Mouse (Mus musculus): ENCODE data around the gene Gm49395. TPM values are rescaled to one million over a fixed set of nuclear protein-coding genes. Genes with fewer than 3 reads are reported as not detected.

The Gm49395 gene
- total and polyA plus RNA-seq, 2 experiments from 2014 or later = 3.4 TPM; not detected in 1

DNA sequence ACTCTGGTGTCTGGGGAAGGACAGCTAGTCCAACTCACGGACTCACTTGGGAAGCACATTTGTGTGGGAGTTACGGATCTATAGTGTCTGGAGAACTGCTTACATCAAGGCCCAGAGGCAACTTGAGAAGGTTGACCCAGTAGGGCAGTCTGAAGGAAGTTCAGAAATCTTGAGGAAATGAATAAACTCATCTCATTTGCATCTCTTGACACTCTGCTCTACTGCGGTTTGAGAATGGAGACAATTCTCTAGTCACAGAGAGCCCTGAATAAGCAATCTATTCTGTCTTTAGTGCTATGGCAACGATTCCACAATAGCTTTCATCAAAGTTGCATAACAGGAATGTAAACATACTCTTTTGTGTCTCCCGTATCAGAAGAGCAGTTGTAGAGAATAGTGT, 4.8 kb downstream of the Gm49395 start:
- Histone ChIP-seq H3K27me3 (ENCODE audit: insufficient read depth, low read length) (peaks cover 13% of the 10 kb centered on the region), H3K36me3 (ENCODE audit: insufficient read depth, low read length) (no peaks in the 10 kb centered on the region), H3K27ac (ENCODE audit: low read depth, low read length) (no peak overlapping the region), H3K4me1 (ENCODE audit: insufficient read depth, low read length) (no peaks in the 10 kb centered on the region), H3K9me3 (ENCODE audit: low read length) (no peaks in the 10 kb centered on the region), H3K4me3 (ENCODE audit: low read depth, low read length) (no peak overlapping the region), H3K9ac (replicated peaks; ENCODE audit: low read length, poor library complexity, severe bottlenecking) (no peak overlapping the region), H3K4me2 (ENCODE audit: low read depth, low read length, poor library complexity, severe bottlenecking) (no peak overlapping the region)
- ATAC-seq (ENCODE audit: low FRiP score) (no peak), DNase-seq (ENCODE audit: low spot score) (no peak)
- TF ChIP-seq CTCF (IDR thresholded peaks at IDR 0.05) = no peak
- 50% methylated on average over 5 of the region's 5 CpGs for WGBS

DNA sequence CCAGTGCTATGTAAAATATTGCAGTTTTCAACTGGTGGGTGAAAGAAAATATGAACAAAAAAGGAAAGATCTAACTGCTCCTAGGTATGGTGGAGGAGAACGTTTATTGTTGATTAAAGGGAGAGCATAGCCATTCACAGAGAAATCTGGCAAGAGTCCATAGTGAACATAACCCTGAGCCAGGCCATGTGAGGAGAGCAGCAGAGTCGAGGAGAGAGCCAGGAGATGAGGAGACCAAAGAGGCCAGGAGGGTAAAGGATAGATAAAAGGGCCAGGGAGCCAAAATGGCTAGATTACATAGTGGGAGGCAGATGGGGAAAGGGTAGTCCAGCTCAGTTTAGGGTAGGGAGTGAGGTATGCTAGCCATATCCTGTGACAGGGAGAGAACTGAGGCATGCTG, 5.5 kb downstream of the Gm49395 start:
- ATAC-seq (ENCODE audit: low FRiP score) = no peak
- Histone ChIP-seq H3K4me1 (ENCODE audit: insufficient read depth, low read length) (no peaks in the 10 kb centered on the region), H3K27me3 (ENCODE audit: insufficient read depth, low read length) (peaks cover 9% of the 10 kb centered on the region), H3K4me3 (ENCODE audit: low read depth, low read length) (no peak overlapping the region), H3K9me3 (ENCODE audit: low read length) (no peaks in the 10 kb centered on the region), H3K36me3 (ENCODE audit: insufficient read depth, low read length) (no peaks in the 10 kb centered on the region), H3K27ac (ENCODE audit: low read depth, low read length) (no peak overlapping the region), H3K9ac (replicated peaks; ENCODE audit: low read length, poor library complexity, severe bottlenecking) (no peak overlapping the region), H3K4me2 (ENCODE audit: low read depth, low read length, poor library complexity, severe bottlenecking) (no peak overlapping the region)
- 48% methylated on average over 2 of the region's 2 CpGs for WGBS
- DNase-seq (ENCODE audit: low spot score) = no peak
- no peak for TF ChIP-seq CTCF (IDR thresholded peaks at IDR 0.05)

DNA sequence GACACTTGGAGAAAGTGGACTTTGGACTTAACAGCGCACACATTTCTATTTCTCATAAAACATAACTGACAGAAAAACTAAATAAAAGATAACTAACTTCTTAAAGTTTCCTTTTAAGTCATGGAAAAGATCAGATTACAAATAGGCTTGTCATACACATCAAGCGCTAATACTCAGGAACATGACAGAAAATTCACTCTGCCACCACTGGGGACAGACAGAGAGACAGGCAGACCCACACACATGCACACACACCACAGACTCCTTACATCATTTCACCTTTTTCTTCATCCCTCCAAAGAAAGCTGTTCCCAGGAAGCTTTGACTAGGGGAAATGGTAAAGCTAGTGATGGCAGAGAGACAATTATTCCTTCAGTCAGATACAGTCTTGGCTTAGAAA, 6.3 kb downstream of the Gm49395 start:
- ATAC-seq (ENCODE audit: low FRiP score) (no peak), DNase-seq (ENCODE audit: low spot score) (no peak)
- no peaks in the 10 kb centered on the region for H3K36me3 ChIP-seq (ENCODE audit: insufficient read depth, low read length)
- H3K27ac ChIP-seq (ENCODE audit: low read depth, low read length) = no peak overlapping the region
- no peak overlapping the region for H3K4me3 ChIP-seq (ENCODE audit: low read depth, low read length)
- no peak for TF ChIP-seq CTCF (IDR thresholded peaks at IDR 0.05)
- H3K27me3 ChIP-seq (ENCODE audit: insufficient read depth, low read length) = peaks cover under 1% of the 10 kb centered on the region; the same call in 1 of the 2 replicates
- WGBS = 99% methylated on average over 2 of the region's 2 CpGs
- no peaks in the 10 kb centered on the region for H3K4me1 ChIP-seq (ENCODE audit: insufficient read depth, low read length)
- H3K9ac ChIP-seq (replicated peaks; ENCODE audit: low read length, poor library complexity, severe bottlenecking) = no peak overlapping the region
- no peak overlapping the region for H3K4me2 ChIP-seq (ENCODE audit: low read depth, low read length, poor library complexity, severe bottlenecking)
- no peaks in the 10 kb centered on the region for H3K9me3 ChIP-seq (ENCODE audit: low read length)

DNA sequence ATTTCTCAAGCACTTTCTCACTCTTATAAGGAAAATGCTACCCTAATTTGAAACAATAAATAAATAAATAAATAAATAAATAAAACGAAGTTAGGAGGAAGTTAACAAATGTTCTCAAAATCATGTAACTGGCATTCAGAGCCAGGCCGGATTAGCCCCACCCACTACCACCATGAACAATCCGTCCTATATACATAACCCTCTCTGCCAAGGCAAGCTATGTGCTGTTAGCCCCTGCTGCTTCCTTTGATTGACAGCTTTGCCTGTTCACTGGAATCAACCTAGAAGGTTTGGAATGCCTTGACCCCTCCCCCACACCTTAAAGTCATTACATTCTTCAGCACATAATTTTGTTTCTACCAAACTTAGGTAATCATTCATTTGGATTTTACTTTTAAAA, 10.2 kb downstream of the Gm49395 start:
- Histone ChIP-seq H3K27me3 (ENCODE audit: insufficient read depth, low read length) (no peaks in the 10 kb centered on the region), H3K36me3 (ENCODE audit: insufficient read depth, low read length) (no peaks in the 10 kb centered on the region), H3K4me1 (ENCODE audit: insufficient read depth, low read length) (peaks cover 4% of the 10 kb centered on the region; the same call in 1 of the 2 replicates), H3K27ac (ENCODE audit: low read depth, low read length) (no peak overlapping the region), H3K4me3 (ENCODE audit: low read depth, low read length) (no peak overlapping the region), H3K9me3 (ENCODE audit: low read length) (no peaks in the 10 kb centered on the region), H3K9ac (replicated peaks; ENCODE audit: low read length, poor library complexity, severe bottlenecking) (no peak overlapping the region), H3K4me2 (ENCODE audit: low read depth, low read length, poor library complexity, severe bottlenecking) (no peak overlapping the region)
- ATAC-seq (ENCODE audit: low FRiP score) = no peak
- 71% methylated on average over 3 of the region's 3 CpGs for WGBS
- no peak for TF ChIP-seq CTCF (IDR thresholded peaks at IDR 0.05)
- no peak for DNase-seq (ENCODE audit: low spot score)

DNA sequence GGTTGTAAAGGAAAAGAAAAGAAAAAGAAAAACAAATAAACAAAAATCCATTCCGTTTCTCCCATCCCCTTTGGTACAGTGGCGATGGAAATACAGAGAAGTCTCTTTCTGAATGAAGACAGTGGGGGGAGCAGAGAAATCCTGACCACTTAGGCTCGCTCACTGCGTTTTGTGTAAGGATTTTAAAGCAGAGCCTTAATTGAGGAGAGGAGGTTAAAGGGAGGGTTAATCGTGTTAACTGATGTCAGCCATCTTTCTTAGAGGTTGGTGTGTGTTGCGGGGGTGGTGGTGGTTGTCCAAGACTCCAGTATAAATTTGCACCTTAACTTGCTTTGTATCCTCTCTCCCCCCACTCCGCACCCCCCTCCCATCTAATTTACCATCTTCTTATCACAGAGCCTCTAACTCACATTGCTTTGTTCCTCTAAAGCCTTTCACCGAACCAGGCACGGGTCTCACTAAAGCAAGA, 10.7 kb downstream of the Gm49395 start:
- no peaks in the 10 kb centered on the region for H3K36me3 ChIP-seq (ENCODE audit: insufficient read depth, low read length)
- no peak for TF ChIP-seq CTCF (IDR thresholded peaks at IDR 0.05)
- H3K27me3 ChIP-seq (ENCODE audit: insufficient read depth, low read length) = no peaks in the 10 kb centered on the region
- H3K4me3 ChIP-seq (ENCODE audit: low read depth, low read length) = peak overlapping the region; percentile 48
- peaks cover 4% of the 10 kb centered on the region; the same call in 1 of the 2 replicates for H3K4me1 ChIP-seq (ENCODE audit: insufficient read depth, low read length)
- ATAC-seq (ENCODE audit: low FRiP score) = no peak
- H3K9me3 ChIP-seq (ENCODE audit: low read length) = no peaks in the 10 kb centered on the region
- H3K9ac ChIP-seq (replicated peaks; ENCODE audit: low read length, poor library complexity, severe bottlenecking) = no peak overlapping the region
- H3K27ac ChIP-seq (ENCODE audit: low read depth, low read length) = no peak overlapping the region
- DNase-seq (ENCODE audit: low spot score) = no peak
- 52% methylated on average over 9 of the region's 9 CpGs for WGBS
- H3K4me2 ChIP-seq (ENCODE audit: low read depth, low read length, poor library complexity, severe bottlenecking) = peak overlapping the region; percentile 89

DNA sequence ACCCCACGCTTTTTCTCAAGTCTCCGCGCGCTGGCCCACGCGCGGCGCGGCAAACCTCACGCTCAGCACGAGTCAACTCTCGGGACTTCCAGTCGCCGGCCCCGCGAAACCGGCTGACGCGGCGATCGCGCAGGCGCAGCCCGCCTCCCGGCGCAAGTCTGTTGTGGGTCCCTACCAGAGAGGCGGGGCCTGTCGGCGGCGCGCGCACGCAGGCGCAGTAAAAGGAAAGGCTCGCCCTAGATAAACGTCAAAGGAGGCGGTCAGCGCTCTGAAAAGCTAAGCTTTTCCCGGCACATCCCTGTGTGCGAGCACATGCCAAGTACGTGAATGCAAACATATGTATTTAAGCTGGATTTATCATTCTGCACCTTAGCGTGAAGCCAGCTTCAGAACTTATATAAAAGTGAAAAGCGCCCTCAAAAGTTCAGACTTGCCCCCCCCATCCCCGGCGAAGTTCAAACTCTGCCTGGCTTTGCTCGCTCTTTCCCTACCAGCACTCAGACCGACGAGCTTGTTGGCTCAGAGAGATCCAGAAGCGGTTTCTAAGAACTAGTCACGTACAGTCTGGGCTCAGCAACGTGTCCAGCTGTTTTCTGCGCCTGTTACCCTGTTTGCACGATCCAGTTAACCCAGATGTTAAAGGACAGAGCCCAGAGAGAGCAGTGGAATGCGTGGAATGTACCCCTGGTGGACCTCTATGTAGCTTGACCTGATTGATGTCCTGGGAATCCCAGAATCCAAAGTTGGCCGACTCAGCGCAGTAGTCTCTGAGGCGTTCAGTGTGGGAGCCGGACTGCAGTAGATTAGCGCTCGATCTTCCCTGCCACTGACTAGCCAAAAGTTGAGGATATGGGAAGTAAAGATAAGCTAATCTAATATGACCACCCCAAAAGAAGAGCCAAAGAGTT, 11.4 kb downstream of the Gm49395 start, which contains the start of gene Pelo:
TSS of gene Pelo (minus strand) at position 118 of the 908 bp plus-strand sequence.
- no peak for TF ChIP-seq CTCF (IDR thresholded peaks at IDR 0.05)
- Histone ChIP-seq H3K4me3 (ENCODE audit: low read depth, low read length) (peak within 1 kb of the TSS; percentile 48), H3K9ac (replicated peaks; ENCODE audit: low read length, poor library complexity, severe bottlenecking) (peak within 1 kb of the TSS; percentile 70), H3K27me3 (ENCODE audit: insufficient read depth, low read length) (no peaks in the 10 kb centered on the region), H3K36me3 (ENCODE audit: insufficient read depth, low read length) (no peaks in the 10 kb centered on the region), H3K9me3 (ENCODE audit: low read length) (no peaks in the 10 kb centered on the region), H3K4me1 (ENCODE audit: insufficient read depth, low read length) (peaks cover 4% of the 10 kb centered on the region; the same call in 1 of the 2 replicates), H3K4me2 (ENCODE audit: low read depth, low read length, poor library complexity, severe bottlenecking) (peak within 1 kb of the TSS; percentile 89), H3K27ac (ENCODE audit: low read depth, low read length) (no peak within 1 kb of the TSS)
- 1% methylated on average over 60 of the region's 60 CpGs for WGBS
- DNase-seq (ENCODE audit: low spot score) = peak; percentile 94
- peak; percentile 98 for ATAC-seq (ENCODE audit: low FRiP score)

Measured in midbrain, postnatal 0 days (tissue).